ENCODE assay signal across 8 mouse cellular contexts in the genomic region with DNA sequence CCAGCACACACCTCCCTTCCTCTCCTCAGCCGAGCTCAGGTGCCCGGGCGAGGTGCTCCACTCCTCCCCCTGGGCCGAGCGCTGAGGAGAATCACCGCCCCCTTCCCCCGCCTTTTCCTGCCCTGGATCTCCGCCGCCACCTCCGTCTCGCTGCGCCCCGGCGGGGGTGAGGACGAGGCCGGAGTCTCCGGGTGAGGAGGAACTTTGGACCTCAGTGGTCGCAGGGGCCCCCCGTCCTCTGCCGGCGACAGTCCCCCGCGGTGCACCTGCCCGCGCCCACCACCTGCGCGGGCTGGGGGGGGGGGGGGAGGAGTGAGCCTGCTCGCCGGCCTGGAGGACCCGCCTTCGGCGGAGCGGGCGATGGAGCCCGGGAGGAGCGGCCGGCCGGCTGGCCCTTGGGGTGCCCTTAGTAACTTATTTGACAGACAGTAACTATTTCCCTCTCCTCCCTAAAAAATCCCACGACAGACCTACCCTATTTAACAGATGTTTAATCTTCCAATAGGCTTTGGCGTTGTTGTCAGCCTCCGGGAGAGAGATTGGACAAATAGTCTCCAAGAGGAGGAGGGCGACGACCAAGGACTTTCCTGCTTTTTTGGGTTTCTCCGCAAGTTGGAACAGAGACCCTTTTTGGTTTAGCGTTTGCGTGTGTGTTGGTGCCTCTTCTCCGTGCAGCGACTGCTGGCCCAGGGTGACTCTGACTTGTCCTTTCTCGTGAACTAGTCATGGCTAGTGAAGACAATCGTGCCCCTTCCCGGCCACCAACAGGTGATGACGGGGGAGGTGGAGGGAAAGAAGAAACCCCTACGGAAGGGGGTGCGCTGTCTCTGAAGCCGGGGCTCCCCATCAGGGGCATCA. TPM values are rescaled to one million over a fixed set of nuclear protein-coding genes. Genes with fewer than 3 reads are reported as not detected.
DNase-seq lines count a peak whose midpoint lies in the region; ATAC-seq and TF ChIP-seq lines count a peak whose summit lies in the region.

Gene Lrba, plus strand, starts transcription at position 117 of the 858 bp plus-strand sequence.

- under 1% methylated on average over 42 of the region's 55 CpGs for WGBS in hindbrain, embryonic 14.5 days
- WGBS in macrophage (ENCODE audit: missing documents), result 2% methylated on average over 40 of the region's 55 CpGs

- in situ Hi-C loops in Patski (cut with MboI; ENCODE audit: low pct_unique_long_range_greater_than_20kb), result loop anchor here (5.0 kb wide), 1 partner anchor 82 kb away; the partner anchor contains the start of gene Rps3a1

- H3K36me3 ChIP-seq in hindbrain, embryonic 14.5 days (replicated peaks; ENCODE audit: control insufficient read depth, insufficient read depth), result no peaks in the 10 kb centered on the region
- no peaks in the 10 kb centered on the region for H3K36me3 ChIP-seq in macrophage (ENCODE audit: inconsistent target)

- peak within 1 kb of the TSS; percentile 89 for H3K9ac ChIP-seq in hindbrain, embryonic 14.5 days

- DNase-seq in Patski (ENCODE audit: low read depth, low spot score), result peak; percentile 43
- DNase-seq in cerebellum, postnatal 14 days, result peak; percentile 85 to 88
- DNase-seq in frontal cortex, postnatal 36 days (ENCODE audit: low spot score in 2 of 2), result peak; percentile 54 to 65
- DNase-seq in hindbrain, embryonic 14.5 days (ENCODE audit: low spot score), result peak; percentile 62
- peak; percentile 37 to 64 for DNase-seq in left cerebral cortex, adult 18-20 months (ENCODE audit: low spot score in 2 of 2)
- DNase-seq in right cerebral cortex, adult 18-20 months, result peak; percentile 80
- DNase-seq in urinary bladder, adult 2 months (ENCODE audit: low spot score), result peak; percentile 27

- no peak for TF ChIP-seq CTCF in Patski (IDR thresholded peaks at IDR 0.05)

- H3K27ac ChIP-seq in hindbrain, embryonic 14.5 days, result peak within 1 kb of the TSS; percentile 90
- no peak within 1 kb of the TSS for H3K27ac ChIP-seq in macrophage

- CTCF ChIA-PET in Patski (lab: Charles Lee), result interaction anchor here (1.0 to 1.3 kb wide), 2 partner anchors 12 to 43 kb away, joined by 4 to 5 read pairs; no protein-coding TSS in a partner anchor

- H3K9me3 ChIP-seq in hindbrain, embryonic 14.5 days (ENCODE audit: control insufficient read depth, low read length), result no peaks in the 10 kb centered on the region

- H3K4me2 ChIP-seq in hindbrain, embryonic 14.5 days (replicated peaks), result peak within 1 kb of the TSS; percentile 89

- peak within 1 kb of the TSS; percentile 89 for H3K4me3 ChIP-seq in hindbrain, embryonic 14.5 days (replicated peaks; ENCODE audit: low read length)
- H3K4me3 ChIP-seq in macrophage (ENCODE audit: inconsistent target), result peak within 1 kb of the TSS; percentile 45

- H3K4me1 ChIP-seq in hindbrain, embryonic 14.5 days (replicated peaks; ENCODE audit: control insufficient read depth, insufficient read depth, low read length), result peaks cover 6% of the 10 kb centered on the region; the same call in 1 of the 2 replicates

- no peaks in the 10 kb centered on the region for H3K27me3 ChIP-seq in Patski
- no peaks in the 10 kb centered on the region for H3K27me3 ChIP-seq in hindbrain, embryonic 14.5 days (ENCODE audit: control insufficient read depth, insufficient read depth, low read length)

- POLR2A ChIA-PET in Patski (lab: Charles Lee), result interaction anchor here (1.1 kb wide), 1 partner anchor 20 kb away, joined by 5 read pairs; no protein-coding TSS in a partner anchor

- peak; percentile 89 for ATAC-seq in Patski
- peak; percentile 83 for ATAC-seq in hindbrain, embryonic 14.5 days (ENCODE audit: low FRiP score)

- no peaks in the 10 kb centered on the region for H3K79me2 ChIP-seq in macrophage (ENCODE audit: inconsistent target)

RNA-seq across cellular contexts. Expression of gene Lrba, which starts in this region (rescaled TPM):
- polyA plus RNA-seq in Patski (2021) (35.1 TPM), macrophage (2018) (4.0 to 7.1 TPM (median 6.7 TPM) in 3 replicates)
- polyA plus RNA-seq in hindbrain, embryonic 14.5 days (2014; fragmentation: Nextera tagmentation; extraction: Ambion mirVana), result 10.9 and 11.4 TPM in 2 replicates
- total RNA-seq in left cerebral cortex, adult 18-20 months (2021), result 10 to 100 TPM; 29.6 to 31.6 TPM
- 100 to 1,000 TPM in 4 of 26 experiments, 10 to 100 TPM in 22; 45.1 to 135 (median 81.6) TPM for total RNA-seq in macrophage (2018; cell fraction: chromatin; rRNA removed)
- 10 to 100 TPM in 2 of 26 experiments, 1 to 10 TPM in 24; 5.8 to 10.3 (median 8.1) TPM for total RNA-seq in macrophage (2018; cell fraction: cytosol; rRNA removed)
- 10 to 100 TPM; 17.1 to 60.5 (median 31.7) TPM for total RNA-seq in macrophage (2018; cell fraction: nucleus; rRNA removed)
- polyA plus RNA-seq in urinary bladder, adult 2 months (2012; rRNA removed), result 13.7 and 15.0 TPM in 2 replicates

Comparison
In these comparisons a context has a peak if more than half of its experiments do, and no peak if none do; other contexts are left out.
1. DNase-seq: peak in every context shown above with its lines; median percentile 86 in cerebellum, postnatal 14 days; 80 in right cerebral cortex, adult 18-20 months; 62 in hindbrain, embryonic 14.5 days; 60 in frontal cortex, postnatal 36 days; 50 in left cerebral cortex, adult 18-20 months; 43 in Patski; 27 in urinary bladder, adult 2 months.